Mouse (Mus musculus) thymus, postnatal 4 days (tissue): ENCODE results near the gene Ermard.
A peak's percentile ranks its signal among the peaks of the same experiment; 100 is the strongest.
"Not testable (repeated sequence)": the region's sequence is repeated elsewhere in the genome, so short reads cannot be mapped to it uniquely, and the experiment has no call there.

ENCODE experiments used
- DNase-seq: peaks from one replicate; pipeline ENCODE4 v3.0.0; 2021

Ermard gene

GRCm38 (mm10) chr17:15041175-15041729, at the start of gene Ermard, which contains the start of the genes Tcte3 and Gm3448:
Gene Ermard (plus strand): TSS chr17:15041208.
Gene Tcte3 (minus strand): TSS chr17:15041488.
Gene Gm3448 (minus strand): TSS chr17:15041537.
- DNase-seq = peak; percentile 55

GRCm38 (mm10) chr17:14992522-14993138, 48.4 kb upstream of the Ermard start:
- not testable (repeated sequence) for DNase-seq

DNA sequence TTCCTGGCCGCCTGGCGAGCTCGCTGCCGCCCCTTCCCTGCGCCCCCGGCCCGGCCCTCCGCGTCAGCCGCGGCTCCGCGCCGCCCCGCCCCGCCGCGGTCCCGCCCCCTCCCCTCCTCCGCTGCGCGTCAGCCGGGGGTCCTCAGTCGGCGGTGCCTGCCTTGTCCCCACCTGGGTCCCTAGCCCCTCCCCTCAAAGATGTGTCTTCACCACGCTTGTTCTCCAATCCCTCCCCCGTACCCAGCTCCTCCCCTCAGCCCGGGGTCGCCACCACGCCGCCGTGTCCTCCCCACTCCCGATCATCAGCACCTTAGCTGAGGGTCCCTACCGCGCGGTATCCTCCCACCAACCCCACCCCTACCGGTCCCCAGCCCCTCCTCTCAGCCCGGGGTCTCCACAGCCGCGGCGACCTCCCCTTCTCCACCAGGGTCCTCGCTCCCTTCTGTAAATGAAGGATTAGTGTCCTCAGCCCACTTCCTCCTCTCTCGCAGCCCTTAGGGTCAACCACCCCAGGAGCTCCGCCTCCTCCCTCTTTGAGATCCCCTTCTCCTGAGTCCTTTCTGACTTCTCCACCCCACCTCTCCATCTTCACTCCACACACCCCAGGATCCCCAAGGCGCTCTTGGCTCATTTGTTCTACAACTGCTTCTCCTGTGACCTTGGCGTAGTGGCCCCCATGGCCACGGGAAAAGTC, 47.7 kb upstream of the Ermard start:
- DNase-seq = not testable (repeated sequence)

- DNase-seq = not testable (repeated sequence)
Measured at GRCm38 (mm10) chr17:14994140-14994539, 46.9 kb upstream of the Ermard start.

- not testable (repeated sequence) for DNase-seq
Measured at GRCm38 (mm10) chr17:15000047-15000446, 41.0 kb upstream of the Ermard start.

GRCm38 (mm10) chr17:15009088-15009487, 31.9 kb upstream of the Ermard start:
- not testable (repeated sequence) for DNase-seq

- not testable (repeated sequence) for DNase-seq
Measured at GRCm38 (mm10) chr17:15009706-15010413, 31.1 kb upstream of the Ermard start, which contains the start of gene Gm3435. Gene Gm3435 (plus strand): TSS chr17:15010176.

- peak; percentile 4 for DNase-seq
Measured at GRCm38 (mm10) chr17:15021503-15022220, 19.3 kb upstream of the Ermard start.

GRCm38 (mm10) chr17:15023878-15024492, 17.0 kb upstream of the Ermard start:
- DNase-seq = not testable (repeated sequence)

GRCm38 (mm10) chr17:15024502-15025193, 16.4 kb upstream of the Ermard start:
- not testable (repeated sequence) for DNase-seq

DNA sequence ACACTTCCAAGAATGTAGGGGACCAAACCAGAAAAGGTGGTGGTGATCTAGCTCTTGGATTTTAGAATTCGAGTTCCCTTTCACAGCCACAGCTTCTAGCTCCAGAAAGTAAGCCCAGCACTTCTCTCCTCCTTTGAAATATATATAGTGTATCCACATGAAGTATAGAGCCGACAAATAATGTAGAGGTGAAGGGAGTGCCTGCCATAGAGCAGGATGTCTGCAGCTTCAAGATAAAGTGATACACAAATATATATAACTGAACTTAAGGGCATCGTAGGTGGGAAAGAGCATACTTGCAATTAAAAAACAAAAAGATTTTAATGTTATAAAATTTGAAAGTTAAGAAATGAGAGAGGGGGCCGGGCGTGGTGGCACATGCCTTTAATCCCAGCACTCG, 15.5 kb upstream of the Ermard start:
- not testable (repeated sequence) for DNase-seq

DNA sequence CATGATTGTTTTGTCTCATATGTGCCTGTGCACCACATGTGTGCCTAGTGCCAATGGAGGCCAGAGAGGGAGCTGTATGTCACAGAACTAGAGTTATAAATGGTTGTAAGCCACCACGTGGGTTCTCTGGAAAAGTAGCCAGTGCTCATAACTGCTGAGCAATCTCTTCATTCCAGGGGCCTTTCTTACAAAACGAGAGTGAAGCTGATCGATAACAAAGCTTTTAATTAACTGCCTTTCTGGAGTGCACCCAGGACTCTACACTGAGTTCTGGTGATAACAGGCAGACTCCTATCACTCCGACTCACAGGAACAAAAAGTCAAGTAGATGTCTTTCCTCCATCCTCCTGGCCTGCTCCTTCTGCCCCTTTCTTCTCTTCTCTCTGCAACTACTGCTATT, 9.6 kb upstream of the Ermard start:
- DNase-seq = not testable (repeated sequence)

DNA sequence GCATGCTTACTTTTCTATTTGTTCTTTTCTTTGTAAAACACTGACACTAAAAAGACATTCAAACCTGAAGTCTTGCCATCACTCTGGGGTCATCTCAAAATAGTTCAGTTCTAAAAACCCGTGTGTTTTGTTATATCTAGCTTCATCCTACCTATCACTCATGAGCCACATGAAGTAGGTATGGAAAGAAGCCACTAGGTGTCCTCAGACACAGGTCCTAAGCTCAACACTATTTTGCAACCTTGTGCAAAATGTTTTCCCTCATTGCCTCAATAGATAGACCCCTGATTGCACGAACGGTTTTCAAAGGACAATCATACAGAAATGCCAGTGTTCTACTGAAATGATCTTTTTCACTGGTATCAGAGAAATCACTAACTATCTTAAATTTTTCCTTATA, 553 bp upstream of the Ermard start:
- DNase-seq = not testable (repeated sequence)

DNA sequence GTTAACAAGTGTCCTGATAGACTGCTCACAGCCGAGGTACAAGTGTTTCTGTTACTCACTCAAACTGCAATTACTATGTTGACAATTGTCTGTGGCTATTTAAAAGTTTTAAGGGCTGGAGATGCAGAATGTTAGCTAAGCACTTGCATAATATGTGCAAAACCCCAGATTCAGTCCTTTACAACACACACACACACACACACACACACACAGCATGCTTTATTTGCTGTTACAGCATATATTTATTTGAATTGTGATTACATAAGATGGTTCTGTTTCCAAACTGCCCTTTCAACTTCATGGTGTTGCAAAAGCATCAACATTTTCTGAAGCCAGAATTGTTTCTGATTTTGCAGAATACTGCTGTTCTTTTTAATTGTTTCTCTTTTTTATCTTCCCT, 9.3 kb downstream of the Ermard start:
- not testable (repeated sequence) for DNase-seq

DNA sequence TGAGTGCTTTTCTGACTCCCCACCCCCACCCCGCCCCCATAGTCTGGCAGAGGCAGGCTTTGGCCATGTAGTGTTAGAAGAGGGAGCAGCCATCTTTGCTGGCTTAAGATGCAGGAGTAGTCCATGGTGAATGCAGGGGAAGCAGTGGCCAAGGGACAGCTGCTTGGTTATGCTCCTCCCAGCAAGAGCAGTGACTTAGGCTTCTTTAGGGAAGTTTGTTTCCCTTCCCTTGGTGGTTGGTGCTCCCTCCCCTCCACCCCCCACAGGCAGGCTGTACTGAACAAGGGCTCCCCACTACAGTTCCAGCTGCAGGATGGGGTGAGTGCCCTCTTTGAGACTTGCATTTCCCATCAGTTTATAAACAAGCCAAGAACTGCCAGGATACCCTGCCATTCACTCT, 11.8 kb downstream of the Ermard start:
- DNase-seq = not testable (repeated sequence)

DNA sequence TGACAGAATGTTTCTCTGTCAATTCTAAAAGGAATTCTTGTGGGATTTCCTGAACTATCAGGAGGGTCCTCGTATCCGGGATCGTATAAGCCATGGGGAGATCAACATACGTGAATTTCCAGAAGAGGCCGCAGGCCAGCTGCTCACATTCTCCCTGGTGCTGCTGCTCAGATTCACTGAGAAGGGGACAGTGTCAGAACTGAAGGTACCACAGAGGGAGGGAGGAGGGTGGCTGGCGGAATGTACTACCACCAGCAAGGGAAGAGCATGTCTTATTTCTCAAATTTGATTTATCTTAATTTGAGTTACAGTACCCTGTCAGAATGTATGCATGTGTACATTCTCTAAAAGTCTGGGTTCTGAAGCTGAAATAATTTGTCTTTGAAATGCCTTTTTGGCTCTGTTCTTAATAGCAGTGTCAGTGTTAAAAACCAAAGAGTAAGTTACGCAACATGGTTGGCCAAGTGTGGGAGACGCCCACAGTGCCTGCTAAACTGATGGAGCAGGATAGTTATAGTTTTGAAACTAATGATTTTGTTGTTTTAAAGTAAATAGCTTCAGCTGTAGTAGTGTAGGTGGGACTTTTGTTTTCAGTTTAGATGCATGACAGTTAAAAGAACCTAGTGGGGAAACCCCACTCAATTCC, 12.3 kb downstream of the Ermard start:
- DNase-seq = not testable (repeated sequence)

- DNase-seq = not testable (repeated sequence)
Measured at GRCm38 (mm10) chr17:15053829-15054200, 12.8 kb downstream of the Ermard start.

GRCm38 (mm10) chr17:15055925-15056324, 14.9 kb downstream of the Ermard start:
- no peak for DNase-seq

- no peak for DNase-seq
Measured at GRCm38 (mm10) chr17:15058161-15058591, 17.2 kb downstream of the Ermard start.

DNA sequence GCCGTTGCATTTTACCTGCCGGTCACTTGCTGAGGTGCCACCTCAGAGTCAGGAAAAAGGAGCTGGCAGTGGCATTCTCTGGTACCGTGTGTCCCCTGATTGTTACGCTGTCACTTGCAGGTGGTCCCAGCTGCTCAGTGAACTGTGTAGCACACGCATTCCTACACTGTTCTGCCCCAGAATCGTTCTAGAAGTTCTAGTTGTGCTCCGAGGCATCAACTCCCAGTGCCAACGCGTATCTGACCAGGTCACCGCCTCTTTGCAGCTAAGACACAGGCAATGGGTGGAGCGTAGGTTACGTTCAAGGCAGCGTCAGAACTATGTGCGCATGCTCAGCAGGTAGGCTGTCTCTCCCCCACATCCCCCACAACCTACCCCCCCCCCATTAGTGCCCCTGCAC, 18.6 kb downstream of the Ermard start:
- no peak for DNase-seq

GRCm38 (mm10) chr17:15060356-15060755, 19.3 kb downstream of the Ermard start:
- no peak for DNase-seq
